Mouse (Mus musculus) small intestine, adult 2 months (tissue): ENCODE data around the gene Dact3.

Experiments used
- CTCF ChIP-seq: fragments of 200-500 bp; IDR thresholded peaks from 2 replicates; pipeline ENCODE4 v1.5.1; 2012; ENCODE audit warnings: low read depth, mild to moderate bottlenecking, control low read depth, inconsistent platforms, low read length, moderate library complexity, mixed read lengths; ENCODE audit not compliant: insufficient replicate concordance, insufficient read length; ENCODE audit errors: extremely low read depth
- POLR2A ChIP-seq: fragments of 200-500 bp; IDR thresholded peaks from 2 replicates; pipeline ENCODE4 v1.6.1; 2012; ENCODE audit warnings: low read depth, mild to moderate bottlenecking, control low read depth, inconsistent platforms, low read length, moderate library complexity

DNA sequence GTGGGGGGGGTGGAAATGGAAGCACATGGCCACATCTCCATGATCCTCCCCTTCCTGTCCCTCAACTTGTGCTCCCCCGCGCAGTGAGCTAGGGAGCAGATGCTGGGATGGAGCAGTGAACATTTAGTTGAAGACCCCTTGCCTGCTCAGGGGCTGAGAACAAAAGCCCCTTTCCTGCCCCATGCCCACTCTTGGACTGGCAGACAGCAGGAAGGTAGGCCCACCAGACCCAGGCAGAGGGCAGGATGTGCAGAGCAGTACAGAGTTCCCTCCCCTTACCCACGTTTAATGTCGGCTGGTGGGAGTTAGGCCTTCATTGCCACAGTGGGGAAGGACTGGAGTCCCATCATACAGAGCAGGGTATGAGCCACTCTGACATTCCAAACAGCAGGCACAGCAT lies 34.0 kb upstream of the Dact3 start:
- TF ChIP-seq POLR2A (no peak), CTCF (no peak)
